ENCODE assay signal across 26 mouse cellular contexts in genomic region chr3:136982021-136982420, GRCm38 (mm10).
A peak's percentile ranks its signal among the peaks of the same experiment; 100 is the strongest.
DNase-seq lines count a peak whose midpoint lies in the region; ATAC-seq and TF ChIP-seq lines count a peak whose summit lies in the region.
"Had no signal": no experiment of that assay in that cellular context is flagged by ENCODE, and none has a peak within 500 bp of the region (broad histone marks: within the 10 kb centered on the region; RNA-seq: fewer than 3 reads in every experiment).

No protein-coding gene starts in this region.

- H3K4me2 ChIP-seq in embryonic facial prominence, embryonic 13.5 days: no peak overlapping the region
- no peak overlapping the region for H3K4me2 ChIP-seq in kidney, embryonic 14.5 days (replicated peaks; ENCODE audit: low read depth, low read length)
- no peak overlapping the region for H3K4me2 ChIP-seq in embryonic facial prominence, embryonic 15.5 days (replicated peaks)
- H3K4me2 ChIP-seq: heart, embryonic 15.5 days; hindbrain, embryonic 13.5 days; liver, embryonic 12.5 days; midbrain, embryonic 11.5 days; neural tube, embryonic 15.5 days had no signal

- H3K9ac ChIP-seq in embryonic facial prominence, embryonic 13.5 days: no peak overlapping the region
- H3K9ac ChIP-seq in kidney, embryonic 14.5 days (ENCODE audit: low read depth, low read length): no peak overlapping the region
- H3K9ac ChIP-seq in embryonic facial prominence, embryonic 15.5 days: no peak overlapping the region
- H3K9ac ChIP-seq: heart, embryonic 15.5 days; hindbrain, embryonic 13.5 days; liver, embryonic 12.5 days; neural tube, embryonic 15.5 days had no signal

- no peaks in the 10 kb centered on the region for H3K36me3 ChIP-seq in embryonic facial prominence, embryonic 13.5 days
- no peaks in the 10 kb centered on the region for H3K36me3 ChIP-seq in embryonic facial prominence, embryonic 10.5 days (replicated peaks)
- no peaks in the 10 kb centered on the region for H3K36me3 ChIP-seq in kidney, adult 2 months (ENCODE audit: control insufficient read depth, insufficient read depth, low read length)
- no peaks in the 10 kb centered on the region for H3K36me3 ChIP-seq in kidney, embryonic 14.5 days (ENCODE audit: control insufficient read depth, insufficient read depth, low read length)
- H3K36me3 ChIP-seq in embryonic facial prominence, embryonic 15.5 days: no peaks in the 10 kb centered on the region
- H3K36me3 ChIP-seq: heart, embryonic 15.5 days; hindbrain, embryonic 13.5 days; limb, embryonic 10.5 days; liver, embryonic 12.5 days; neural tube, embryonic 15.5 days had no signal

- no peak for ATAC-seq in embryonic facial prominence, embryonic 13.5 days (ENCODE audit: insufficient number of reproducible peaks, insufficient read depth, low FRiP score, low TSS enrichment, low read depth)
- ATAC-seq in kidney, embryonic 14.5 days (ENCODE audit: low FRiP score, low TSS enrichment): no peak
- ATAC-seq in embryonic facial prominence, embryonic 15.5 days (ENCODE audit: insufficient number of reproducible peaks, low FRiP score, low TSS enrichment, low read depth): no peak
- ATAC-seq: liver, embryonic 12.5 days had no signal

- WGBS in embryonic facial prominence, embryonic 13.5 days: 77% methylated on average over 11 of the region's 11 CpGs
- 90% methylated on average over 11 of the region's 11 CpGs for WGBS in embryonic facial prominence, embryonic 10.5 days
- WGBS in kidney, adult 2 months: 81% methylated on average over 11 of the region's 11 CpGs
- 87% methylated on average over 11 of the region's 11 CpGs for WGBS in kidney, embryonic 14.5 days
- 72% methylated on average over 11 of the region's 11 CpGs for WGBS in embryonic facial prominence, embryonic 15.5 days

- H3K27ac ChIP-seq in embryonic facial prominence, embryonic 13.5 days: peak overlapping the region; percentile 9; the same call in 1 of the 2 replicates
- H3K27ac ChIP-seq in embryonic facial prominence, embryonic 10.5 days (replicated peaks): no peak overlapping the region
- H3K27ac ChIP-seq in kidney, adult 2 months (ENCODE audit: insufficient read depth, low read depth, low read length): no peak overlapping the region
- H3K27ac ChIP-seq in kidney, embryonic 14.5 days (ENCODE audit: low read depth, low read length): no peak overlapping the region
- H3K27ac ChIP-seq in embryonic facial prominence, embryonic 15.5 days (replicated peaks): peak overlapping the region; percentile 31
- H3K27ac ChIP-seq: gastrocnemius, adult 2 months; heart, embryonic 15.5 days; hindbrain, embryonic 13.5 days; limb, embryonic 10.5 days; liver, embryonic 12.5 days; neural tube, embryonic 15.5 days; stomach, postnatal 0 days had no signal

- no peak overlapping the region for H3K4me3 ChIP-seq in embryonic facial prominence, embryonic 13.5 days
- H3K4me3 ChIP-seq in embryonic facial prominence, embryonic 10.5 days: no peak overlapping the region
- H3K4me3 ChIP-seq in kidney, adult 2 months (ENCODE audit: insufficient read depth, low read depth, low read length): no peak overlapping the region
- H3K4me3 ChIP-seq in kidney, embryonic 14.5 days (ENCODE audit: low read length): no peak overlapping the region
- no peak overlapping the region for H3K4me3 ChIP-seq in embryonic facial prominence, embryonic 15.5 days (replicated peaks)
- H3K4me3 ChIP-seq: gastrocnemius, adult 2 months; heart, embryonic 15.5 days; hindbrain, embryonic 13.5 days; limb, embryonic 10.5 days; liver, embryonic 12.5 days; neural tube, embryonic 15.5 days had no signal

- H3K9me3 ChIP-seq in embryonic facial prominence, embryonic 13.5 days: no peaks in the 10 kb centered on the region
- no peaks in the 10 kb centered on the region for H3K9me3 ChIP-seq in embryonic facial prominence, embryonic 10.5 days
- H3K9me3 ChIP-seq in kidney, embryonic 14.5 days (ENCODE audit: control insufficient read depth, low read length): no peaks in the 10 kb centered on the region
- H3K9me3 ChIP-seq in embryonic facial prominence, embryonic 15.5 days (replicated peaks): no peaks in the 10 kb centered on the region
- H3K9me3 ChIP-seq: heart, embryonic 15.5 days; hindbrain, embryonic 13.5 days; limb, embryonic 10.5 days; liver, embryonic 12.5 days; neural tube, embryonic 15.5 days had no signal

- H3K4me1 ChIP-seq in embryonic facial prominence, embryonic 13.5 days: peaks cover 18% of the 10 kb centered on the region
- no peaks in the 10 kb centered on the region for H3K4me1 ChIP-seq in embryonic facial prominence, embryonic 10.5 days
- no peaks in the 10 kb centered on the region for H3K4me1 ChIP-seq in kidney, adult 2 months (ENCODE audit: control insufficient read depth, insufficient read depth, low read length)
- no peaks in the 10 kb centered on the region for H3K4me1 ChIP-seq in kidney, embryonic 14.5 days (ENCODE audit: control insufficient read depth, insufficient read depth, low read length)
- H3K4me1 ChIP-seq in embryonic facial prominence, embryonic 15.5 days: peaks cover 5% of the 10 kb centered on the region
- H3K4me1 ChIP-seq: heart, embryonic 15.5 days; hindbrain, embryonic 13.5 days; limb, embryonic 10.5 days; liver, embryonic 12.5 days; neural tube, embryonic 15.5 days had no signal

- TF ChIP-seq POLR2A in kidney, adult 2 months (IDR thresholded peaks at IDR 0.05; ENCODE audit: low read depth, low read length): no peak

- no peak for DNase-seq in embryonic facial prominence, embryonic 10.5 days (ENCODE audit: low spot score)
- peak; percentile 76 for DNase-seq in kidney, adult 2 months
- peak; percentile 46 to 51 for DNase-seq in kidney, postnatal 36 days
- no peak for DNase-seq in spleen, postnatal 4 days (ENCODE audit: low spot score in 2 of 2)
- DNase-seq in adrenal gland, postnatal 25 days: no peak
- DNase-seq: adrenal gland, postnatal 10 days; cerebellum, adult 2 months; gastrocnemius, adult 2 months; heart, postnatal 36 days; layer of hippocampus, adult 9-11 months; lung, adult 2 months; lung, postnatal 14 days; right cerebral cortex, adult 18-20 months; right cerebral cortex, postnatal 4 days; thymus, adult 2 months; thymus, postnatal 4 days had no signal

- TF ChIP-seq CTCF in kidney, adult 2 months (conservative IDR thresholded peaks at IDR 0.05; ENCODE audit: insufficient read depth, insufficient read length, low read depth, low read length): no peak

- no peaks in the 10 kb centered on the region for H3K27me3 ChIP-seq in embryonic facial prominence, embryonic 13.5 days
- H3K27me3 ChIP-seq in embryonic facial prominence, embryonic 10.5 days (replicated peaks; ENCODE audit: low read depth, poor library complexity, severe bottlenecking): no peaks in the 10 kb centered on the region
- H3K27me3 ChIP-seq in kidney, adult 2 months (replicated peaks; ENCODE audit: control insufficient read depth, insufficient read depth, low read length): no peaks in the 10 kb centered on the region
- H3K27me3 ChIP-seq in kidney, embryonic 14.5 days (ENCODE audit: control insufficient read depth, insufficient read depth, low read length): no peaks in the 10 kb centered on the region
- H3K27me3 ChIP-seq in embryonic facial prominence, embryonic 15.5 days: no peaks in the 10 kb centered on the region
- H3K27me3 ChIP-seq: heart, embryonic 15.5 days; hindbrain, embryonic 13.5 days; liver, embryonic 12.5 days; neural tube, embryonic 15.5 days had no signal

Comparison
In these comparisons a context has a peak if more than half of its experiments do, and no peak if none do; other contexts are left out.
1. H3K27ac ChIP-seq: peak in embryonic facial prominence, embryonic 13.5 days (single experiment) and embryonic facial prominence, embryonic 15.5 days (single experiment); none in embryonic facial prominence, embryonic 10.5 days (single experiment), kidney, adult 2 months (single experiment) and kidney, embryonic 14.5 days (single experiment).
2. DNase-seq: peak in kidney, adult 2 months (single experiment) and kidney, postnatal 36 days (2 of 2); none in embryonic facial prominence, embryonic 10.5 days (single experiment), spleen, postnatal 4 days (0 of 2) and adrenal gland, postnatal 25 days (single experiment).